Mouse (Mus musculus): ENCODE measurements around the gene Yipf3.

GRCm38 (mm10) chr17:46269771-46270534 is 22.1 kb downstream of the Yipf3 start:
- TF ChIP-seq GATA1 (IDR thresholded peaks at IDR 0.05; ENCODE audit: low read length), result no peak
- TF ChIP-seq TAL1 (IDR thresholded peaks at IDR 0.05; ENCODE audit: low read length), result no peak
